Mouse (Mus musculus) lung, postnatal 0 days (tissue): ENCODE data around the gene Pgd. TPM values are rescaled to one million over a fixed set of nuclear protein-coding genes. Genes with fewer than 3 reads are reported as not detected.
"Not testable (repeated sequence)": the region's sequence is repeated elsewhere in the genome, so short reads cannot be mapped to it uniquely, and the experiment has no call there.

Source experiments
- ATAC-seq: fragments of 200-750 bp; cut with Nextera tagmentation; 2 replicates; pipeline ENCODE4 v1.8.0; 2017; ENCODE audit warnings: moderate library complexity
- DNase-seq: peaks from one replicate; pipeline ENCODE4 v3.0.0-alpha.2; 2016; ENCODE audit warnings: low spot score
- H3K27ac ChIP-seq: fragments of 300-500 bp; sonication (generic); 2 replicates; pipeline ENCODE4 v1.5.1; 2014; ENCODE audit warnings: antibody characterized with exemption, mild to moderate bottlenecking, low read length, mixed read lengths
- H3K27me3 ChIP-seq: fragments of 300-500 bp; sonication (generic); replicated peaks from 2 replicates; pipeline ENCODE4 v1.6.1; 2014; ENCODE audit warnings: low read length, mixed read lengths; ENCODE audit not compliant: insufficient read depth
- H3K36me3 ChIP-seq: fragments of 300-500 bp; sonication (generic); 2 replicates; pipeline ENCODE4 v1.6.1; 2014; ENCODE audit warnings: low read length, mixed read lengths; ENCODE audit not compliant: insufficient read depth
- H3K4me1 ChIP-seq: fragments of 300-500 bp; sonication (generic); 2 replicates; pipeline ENCODE4 v1.6.1; 2014; ENCODE audit warnings: antibody characterized with exemption, low read depth, low read length, mixed read lengths; ENCODE audit not compliant: insufficient read depth
- H3K4me2 ChIP-seq: fragments of 300-500 bp; sonication (generic); replicated peaks from 2 replicates; pipeline ENCODE4 v1.6.1; 2014; ENCODE audit warnings: low read depth, mild to moderate bottlenecking, low read length, moderate library complexity, mixed read lengths
- H3K4me3 ChIP-seq: fragments of 300-500 bp; sonication (generic); 2 replicates; pipeline ENCODE4 v1.5.1; 2014; ENCODE audit warnings: low read depth, low read length
- H3K9ac ChIP-seq: fragments of 300-500 bp; sonication (generic); replicated peaks from 2 replicates; pipeline ENCODE4 v1.6.1; 2014; ENCODE audit warnings: low read depth, mild to moderate bottlenecking
- H3K9me3 ChIP-seq: fragments of 300-500 bp; sonication (generic); 2 replicates; pipeline ENCODE4 v1.6.1; 2016; ENCODE audit warnings: low read length, mixed read lengths
- CTCF ChIP-seq: IDR thresholded peaks from 2 replicates; pipeline ENCODE4 v1.5.1; 2016; ENCODE audit warnings: antibody characterized with exemption, mild to moderate bottlenecking
- EP300 ChIP-seq: IDR thresholded peaks from 2 replicates; pipeline ENCODE4 v1.6.1; 2016; ENCODE audit warnings: antibody characterized with exemption, mild to moderate bottlenecking, control low read depth
- WGBS: fragments of 180-500 bp; shearing (Covaris S2); extraction: QIAGEN DNeasy Blood & Tissue Kit; methylation state at CpG from one replicate; pipeline ENCODE4 v1.1.7; 2014; 5-methylcytosine and 5-hydroxymethylcytosine counted together
- polyA plus RNA-seq: library from polyadenylated mRNA; unstranded; fragments of >200 nt; fragmentation: Nextera tagmentation; extraction: Ambion mirVana; gene quantifications from 2 replicates; pipeline ENCODE4 v1.2.1, GENCODE M21; 2015

The Pgd gene
- polyA plus RNA-seq, 1 experiment from 2014 or later: 119 TPM

DNA sequence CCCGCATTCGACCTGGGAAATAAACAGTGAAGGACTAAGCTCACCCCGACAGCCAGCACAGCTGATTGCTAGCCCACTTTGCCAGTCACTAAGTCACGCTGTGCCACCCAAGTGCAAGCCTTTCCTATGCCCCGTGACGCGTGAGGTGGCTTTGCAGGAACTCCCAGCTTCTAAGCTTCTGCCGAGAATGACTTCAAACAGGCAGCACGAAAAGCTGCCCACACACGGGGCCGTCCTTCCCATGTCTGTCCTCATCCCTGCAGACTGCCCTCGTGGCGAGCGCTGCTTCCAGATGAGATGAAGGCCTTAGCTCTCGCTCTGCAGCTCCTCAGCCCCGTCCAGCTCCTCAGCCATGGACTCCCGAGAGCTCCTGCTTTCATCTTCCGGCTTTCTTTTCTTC is 38.1 kb downstream of the Pgd start:
- DNase-seq (no peak), ATAC-seq (no peak)
- Histone ChIP-seq H3K4me2 (no peak overlapping the region), H3K27ac (no peak overlapping the region), H3K36me3 (no peaks in the 10 kb centered on the region), H3K4me3 (no peak overlapping the region), H3K27me3 (no peaks in the 10 kb centered on the region), H3K9me3 (no peaks in the 10 kb centered on the region), H3K9ac (no peak overlapping the region), H3K4me1 (no peaks in the 10 kb centered on the region)
- 69% methylated on average over 18 of the region's 18 CpGs for WGBS
- no peak for TF ChIP-seq EP300

DNA sequence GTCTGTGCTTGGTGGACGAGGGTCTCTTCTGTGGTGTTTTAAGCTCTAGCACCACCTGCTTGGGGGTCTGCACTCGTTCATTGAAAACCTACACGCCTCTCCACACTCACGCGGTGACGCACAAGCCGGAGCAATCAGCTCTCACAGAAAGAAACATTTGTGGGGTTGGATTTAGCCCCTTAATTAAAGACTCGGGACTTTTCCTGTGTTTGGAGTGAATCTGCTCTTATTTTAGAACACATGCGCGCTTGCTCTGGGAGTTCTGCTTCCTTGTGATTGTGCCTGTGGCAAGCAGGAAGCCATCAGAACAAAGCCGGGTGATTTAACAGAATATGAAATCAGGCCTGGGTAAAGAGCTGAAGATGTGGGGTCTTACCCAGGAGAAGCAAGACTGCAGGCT is 39.9 kb downstream of the Pgd start, which contains the start of gene Cort:
Gene Cort (minus strand): TSS at position 101 of the 400 bp plus-strand sequence.
- H3K36me3 ChIP-seq: no peaks in the 10 kb centered on the region
- TF ChIP-seq CTCF (no peak), EP300 (no peak)
- no peak within 1 kb of the TSS for H3K4me2 ChIP-seq
- no peaks in the 10 kb centered on the region for H3K4me1 ChIP-seq
- no peak for ATAC-seq
- 75% methylated on average over 11 of the region's 11 CpGs for WGBS
- no peak for DNase-seq
- no peaks in the 10 kb centered on the region for H3K9me3 ChIP-seq
- H3K27ac ChIP-seq: no peak within 1 kb of the TSS
- H3K4me3 ChIP-seq: no peak within 1 kb of the TSS
- no peak within 1 kb of the TSS for H3K9ac ChIP-seq
- H3K27me3 ChIP-seq: no peaks in the 10 kb centered on the region

- 67% methylated on average over 6 of the region's 6 CpGs for WGBS
- no peak for ATAC-seq
Observed at GRCm38 (mm10) chr4:149126115-149126509, 40.5 kb downstream of the Pgd start.

GRCm38 (mm10) chr4:149125341-149126114 is 41.0 kb downstream of the Pgd start:
- no peak overlapping the region for H3K9ac ChIP-seq
- DNase-seq (no peak), ATAC-seq (no peak)
- 66% methylated on average over 11 of the region's 11 CpGs for WGBS
- H3K4me2 ChIP-seq: no peak overlapping the region
- H3K36me3 ChIP-seq: no peaks in the 10 kb centered on the region
- no peaks in the 10 kb centered on the region for H3K9me3 ChIP-seq
- no peaks in the 10 kb centered on the region for H3K27me3 ChIP-seq
- H3K4me3 ChIP-seq: no peak overlapping the region
- H3K4me1 ChIP-seq: no peaks in the 10 kb centered on the region
- H3K27ac ChIP-seq: no peak overlapping the region
- TF ChIP-seq EP300 (no peak), CTCF (no peak)

More at GRCm38 (mm10) chr4:149126115-149126509, 40.5 kb downstream of the Pgd start:
- TF ChIP-seq CTCF: no peak
- no peak for TF ChIP-seq EP300
- Histone ChIP-seq H3K9me3 (no peaks in the 10 kb centered on the region), H3K4me1 (no peaks in the 10 kb centered on the region), H3K4me3 (no peak overlapping the region), H3K27me3 (no peaks in the 10 kb centered on the region), H3K27ac (no peak overlapping the region), H3K36me3 (no peaks in the 10 kb centered on the region), H3K4me2 (no peak overlapping the region), H3K9ac (no peak overlapping the region)
- DNase-seq: no peak

GRCm38 (mm10) chr4:149123432-149123831 is 43.1 kb downstream of the Pgd start:
- Histone ChIP-seq H3K4me1 (no peaks in the 10 kb centered on the region), H3K9ac (no peak overlapping the region), H3K4me3 (no peak overlapping the region), H3K36me3 (no peaks in the 10 kb centered on the region), H3K4me2 (no peak overlapping the region), H3K27me3 (no peaks in the 10 kb centered on the region), H3K27ac (no peak overlapping the region), H3K9me3 (no peaks in the 10 kb centered on the region)
- WGBS: 55% methylated on average over 5 of the region's 5 CpGs
- TF ChIP-seq EP300 (no peak), CTCF (no peak)
- DNase-seq (no peak), ATAC-seq (no peak)

DNA sequence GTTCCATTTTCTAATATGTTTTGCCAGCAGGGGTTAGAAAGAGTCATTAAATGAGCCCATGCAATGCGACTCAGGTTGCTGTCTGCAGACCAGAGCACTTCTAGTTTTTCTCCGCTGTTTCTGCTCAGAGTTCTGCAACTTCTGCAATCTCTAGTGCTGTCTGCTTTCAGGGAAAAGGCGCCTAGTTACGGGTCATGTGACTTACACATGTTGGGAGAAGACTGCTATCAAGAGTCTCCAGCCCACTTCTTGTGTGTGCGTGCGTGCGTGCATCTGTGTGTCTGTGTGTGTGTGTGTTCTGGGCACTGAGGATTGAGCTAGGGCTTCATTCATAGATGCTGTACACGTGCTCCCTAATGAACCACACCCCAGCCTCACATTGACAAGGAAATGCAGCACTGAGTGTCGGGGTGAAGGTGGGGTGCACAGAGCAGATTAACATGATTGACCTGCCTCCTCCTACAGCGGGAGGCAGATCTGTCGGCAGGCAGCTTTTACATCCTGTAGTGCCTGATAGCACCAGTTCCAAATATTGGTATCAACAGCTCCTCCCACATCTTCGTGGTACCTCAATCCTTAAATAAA is 46.5 kb downstream of the Pgd start:
- not testable (repeated sequence) for DNase-seq, H3K27me3 ChIP-seq, H3K4me2 ChIP-seq, ATAC-seq, H3K27ac ChIP-seq, H3K9ac ChIP-seq, H3K9me3 ChIP-seq, H3K4me3 ChIP-seq, H3K36me3 ChIP-seq, H3K4me1 ChIP-seq
- 77% methylated on average over 12 of the region's 12 CpGs for WGBS
